ENCODE assay signal across 8 mouse cellular contexts in genomic region chr19:55061951-55062350, GRCm38 (mm10).
DNase-seq lines count a peak whose midpoint lies in the region; ATAC-seq and TF ChIP-seq lines count a peak whose summit lies in the region.

No protein-coding gene starts in this region.

- no peaks in the 10 kb centered on the region; the same call in 1 of the 2 replicates for H3K4me1 ChIP-seq in forebrain, embryonic 11.5 days (replicated peaks; ENCODE audit: control insufficient read depth, insufficient read depth, low read length)
- H3K4me1 ChIP-seq in lung, embryonic 14.5 days (ENCODE audit: insufficient read depth), result no peaks in the 10 kb centered on the region

- no peaks in the 10 kb centered on the region for H3K27me3 ChIP-seq in forebrain, embryonic 11.5 days (ENCODE audit: control insufficient read depth, insufficient read depth, low read length)
- H3K27me3 ChIP-seq in lung, embryonic 14.5 days (ENCODE audit: insufficient read depth, low read length), result no peaks in the 10 kb centered on the region

- peak; percentile 80 for TF ChIP-seq CTCF in lung, embryonic 14.5 days (IDR thresholded peaks at IDR 0.05; ENCODE audit: low read depth)

- WGBS in forebrain, embryonic 11.5 days, result 39% methylated on average over 4 of the region's 5 CpGs
- 24% methylated on average over 5 of the region's 5 CpGs for WGBS in lung, embryonic 14.5 days

- H3K4me3 ChIP-seq in forebrain, embryonic 11.5 days (ENCODE audit: low read depth, low read length), result no peak overlapping the region
- H3K4me3 ChIP-seq in lung, embryonic 14.5 days (ENCODE audit: low read depth, low read length), result no peak overlapping the region

- DNase-seq in left cerebral cortex, adult 11 months (ENCODE audit: low spot score), result peak; percentile 34
- DNase-seq in left cerebral cortex, adult 8-10 months (ENCODE audit: low spot score in 2 of 2), result no peak
- DNase-seq in forebrain, embryonic 11.5 days (ENCODE audit: low spot score), result peak; percentile 80
- DNase-seq in kidney, postnatal 10 days, result peak; percentile 67
- peak; percentile 91 for DNase-seq in lung, embryonic 14.5 days
- DNase-seq in retina, adult 2 months (ENCODE audit: low read depth, low spot score), result peak; percentile 37
- no peak for DNase-seq in spleen, postnatal 14 days (ENCODE audit: low spot score in 2 of 2)

- H3K27ac ChIP-seq in forebrain, embryonic 11.5 days (ENCODE audit: low read depth, low read length), result no peak overlapping the region
- no peak overlapping the region for H3K27ac ChIP-seq in lung, embryonic 14.5 days (ENCODE audit: low read depth)

- H3K36me3 ChIP-seq in forebrain, embryonic 11.5 days (ENCODE audit: control insufficient read depth, insufficient read depth, low read length), result no peaks in the 10 kb centered on the region
- peaks cover 13% of the 10 kb centered on the region for H3K36me3 ChIP-seq in lung, embryonic 14.5 days (ENCODE audit: insufficient read depth)

- peak; percentile 74 for ATAC-seq in activated CD4-positive, CD25-positive, alpha-beta regulatory T cell, adult 4 months
- ATAC-seq in forebrain, embryonic 11.5 days (replicated peaks; ENCODE audit: low FRiP score), result peak; percentile 40; the same call in 1 of the 2 replicates
- 0 out of 2 replicates have a peak, but pooled peaks have one; percentile 2 for ATAC-seq in lung, embryonic 14.5 days (ENCODE audit: insufficient read depth)

- H3K4me2 ChIP-seq in forebrain, embryonic 11.5 days (ENCODE audit: low read depth, low read length, severe bottlenecking), result no peak overlapping the region
- no peak overlapping the region for H3K4me2 ChIP-seq in lung, embryonic 14.5 days

- no peak overlapping the region for H3K9ac ChIP-seq in forebrain, embryonic 11.5 days (ENCODE audit: low read length)
- H3K9ac ChIP-seq in lung, embryonic 14.5 days, result no peak overlapping the region

- H3K9me3 ChIP-seq in forebrain, embryonic 11.5 days (ENCODE audit: control insufficient read depth, low read length), result no peaks in the 10 kb centered on the region; the same call in 1 of the 2 replicates
- H3K9me3 ChIP-seq in lung, embryonic 14.5 days (ENCODE audit: low read depth, low read length), result no peaks in the 10 kb centered on the region

Comparison
In these comparisons a context has a peak if more than half of its experiments do, and no peak if none do; other contexts are left out.
1. DNase-seq: peak in left cerebral cortex, adult 11 months (single experiment), forebrain, embryonic 11.5 days (single experiment), kidney, postnatal 10 days (single experiment), lung, embryonic 14.5 days (single experiment) and retina, adult 2 months (single experiment); none in left cerebral cortex, adult 8-10 months (0 of 2) and spleen, postnatal 14 days (0 of 2).
2. ATAC-seq: peak in every context shown above with its lines; median percentile 74 in activated CD4-positive, CD25-positive, alpha-beta regulatory T cell, adult 4 months; 40 in forebrain, embryonic 11.5 days; 2 in lung, embryonic 14.5 days.